Mouse (Mus musculus): ENCODE results near the gene Ppp1r18.
"Not testable (repeated sequence)": the region's sequence is repeated elsewhere in the genome, so short reads cannot be mapped to it uniquely, and the experiment has no call there.

Ppp1r18 gene

GRCm38 (mm10) chr17:35837487-35837886 is 27.9 kb upstream of the Ppp1r18 start:
- DNase-seq, result peak; percentile 76

- DNase-seq, result peak; percentile 99
Observed at GRCm38 (mm10) chr17:35838122-35838544, 27.3 kb upstream of the Ppp1r18 start, which contains the start of gene Tubb5. Tubb5 (minus strand) TSS chr17:35838306.

GRCm38 (mm10) chr17:35838570-35838969 is 26.8 kb upstream of the Ppp1r18 start:
- DNase-seq, result no peak

- DNase-seq, result not testable (repeated sequence)
Observed at GRCm38 (mm10) chr17:35839002-35839401, 26.4 kb upstream of the Ppp1r18 start.

- no peak for DNase-seq
Observed at GRCm38 (mm10) chr17:35840561-35840960, 24.8 kb upstream of the Ppp1r18 start.

GRCm38 (mm10) chr17:35841076-35841950 is 24.1 kb upstream of the Ppp1r18 start, which contains the start of gene Mdc1:
Mdc1 (plus strand) TSS chr17:35841515.
- peak; percentile 100 for DNase-seq

GRCm38 (mm10) chr17:35842006-35842405 is 23.4 kb upstream of the Ppp1r18 start:
- no peak for DNase-seq

GRCm38 (mm10) chr17:35843514-35843913 is 21.9 kb upstream of the Ppp1r18 start:
- no peak for DNase-seq

GRCm38 (mm10) chr17:35848112-35848511 is 17.3 kb upstream of the Ppp1r18 start:
- DNase-seq, result no peak

- DNase-seq, result no peak
Observed at GRCm38 (mm10) chr17:35850974-35851373, 14.4 kb upstream of the Ppp1r18 start.

GRCm38 (mm10) chr17:35859371-35859770 is 6.0 kb upstream of the Ppp1r18 start:
- DNase-seq, result no peak

- no peak for DNase-seq
Observed at GRCm38 (mm10) chr17:35859835-35860234, 5.6 kb upstream of the Ppp1r18 start.

GRCm38 (mm10) chr17:35860831-35861197 is 4.6 kb upstream of the Ppp1r18 start:
- DNase-seq, result no peak

GRCm38 (mm10) chr17:35861198-35861857 is 4.1 kb upstream of the Ppp1r18 start, which contains the start of gene Nrm:
Nrm (plus strand) TSS chr17:35861318.
- DNase-seq, result peak; percentile 94

GRCm38 (mm10) chr17:35864832-35865353 is 500 bp upstream of the Ppp1r18 start:
- no peak for DNase-seq

GRCm38 (mm10) chr17:35866281-35866831 is 963 bp downstream of the Ppp1r18 start:
- DNase-seq, result peak; percentile 83

- DNase-seq, result peak; percentile 54
Observed at GRCm38 (mm10) chr17:35866911-35867890, 1.8 kb downstream of the Ppp1r18 start.

- DNase-seq, result peak; percentile 10
Observed at GRCm38 (mm10) chr17:35868165-35868820, 2.9 kb downstream of the Ppp1r18 start.

GRCm38 (mm10) chr17:35868961-35869345 is 3.6 kb downstream of the Ppp1r18 start:
- no peak for DNase-seq

- DNase-seq, result peak; percentile 64
Observed at GRCm38 (mm10) chr17:35869346-35870067, 4.1 kb downstream of the Ppp1r18 start.
